Mouse (Mus musculus): ENCODE results near the gene Ccdc43.

The Ccdc43 gene

GRCm38 (mm10) chr11:102663416-102663815, 34.2 kb downstream of the Ccdc43 start, which contains the start of gene Meioc:
Meioc (plus strand) TSS chr11:102663716.
- no peak for DNase-seq

DNA sequence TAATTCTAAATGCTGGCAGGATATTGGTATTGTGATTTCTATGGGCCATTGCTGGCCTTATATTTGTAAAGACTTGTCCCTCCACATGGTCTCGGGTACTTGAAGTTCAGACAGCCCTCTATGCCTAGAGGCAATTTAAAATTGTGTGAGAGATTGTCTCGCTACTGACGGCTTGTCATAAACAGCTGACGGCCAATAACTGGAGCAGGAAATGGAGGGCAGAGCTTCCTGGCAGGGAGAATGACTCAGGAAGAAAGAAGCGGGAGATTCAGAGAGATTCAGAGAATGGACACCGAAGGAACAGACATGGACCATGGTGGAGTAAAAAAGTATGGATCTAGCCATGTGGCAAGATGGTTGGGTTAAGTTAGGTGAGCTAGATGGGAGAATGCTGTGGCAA, 40.7 kb downstream of the Ccdc43 start:
- DNase-seq: no peak

DNA sequence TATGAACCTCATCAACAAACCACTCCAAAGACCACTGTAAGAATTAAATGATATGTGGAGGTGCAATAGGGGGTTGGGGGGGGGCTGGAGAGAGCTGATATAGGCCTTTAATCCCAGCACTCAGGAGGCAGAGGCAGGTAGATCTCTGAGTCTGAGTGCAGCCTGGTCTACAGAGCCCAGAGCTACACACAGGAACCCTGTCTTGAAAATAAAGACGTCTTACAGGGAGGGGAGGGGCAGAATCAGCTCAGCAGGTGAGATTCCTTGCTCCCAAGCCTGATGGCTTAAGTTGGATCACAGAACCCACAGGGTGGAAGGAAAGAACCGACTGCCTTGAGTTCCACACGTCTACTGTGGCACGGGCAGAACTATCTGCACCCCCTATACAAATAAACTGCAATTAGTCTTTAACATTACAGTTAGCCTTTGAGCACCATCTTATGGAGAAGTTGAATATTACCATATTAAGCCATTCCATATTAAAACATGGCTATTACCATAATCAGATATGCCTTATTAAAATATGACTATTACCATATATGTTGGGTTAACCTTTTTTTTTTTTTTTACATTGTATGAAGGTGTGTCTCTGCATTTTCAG, 41.2 kb downstream of the Ccdc43 start:
- no peak for DNase-seq

- no peak for DNase-seq
Observed at GRCm38 (mm10) chr11:102655888-102656287, 41.7 kb downstream of the Ccdc43 start.

- no peak for DNase-seq
Observed at GRCm38 (mm10) chr11:102652844-102653243, 44.7 kb downstream of the Ccdc43 start.

GRCm38 (mm10) chr11:102651381-102651780, 46.2 kb downstream of the Ccdc43 start:
- peak; percentile 57 to 61 for DNase-seq

- no peak for DNase-seq
Observed at GRCm38 (mm10) chr11:102647885-102648284, 49.7 kb downstream of the Ccdc43 start.

DNA sequence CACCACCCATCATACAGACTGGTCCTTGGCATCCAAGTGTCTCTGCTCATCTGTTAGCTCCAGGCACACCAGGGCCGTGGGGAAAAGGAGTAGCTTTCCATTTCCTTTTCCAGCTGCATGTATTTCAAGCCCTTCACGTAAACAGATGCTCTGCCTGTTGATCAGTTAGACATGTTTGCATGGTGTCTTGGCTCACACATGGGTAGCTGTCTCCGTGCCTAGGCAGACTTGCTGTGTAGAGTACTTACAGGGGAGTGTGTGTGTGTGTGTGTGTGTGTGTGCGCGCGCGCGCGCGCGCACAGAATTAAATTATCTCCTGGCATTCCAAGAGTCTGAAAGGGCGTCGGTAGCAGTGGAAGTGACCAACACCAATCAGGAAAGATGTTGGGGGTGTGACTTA, 51.4 kb downstream of the Ccdc43 start:
- DNase-seq: no peak

DNA sequence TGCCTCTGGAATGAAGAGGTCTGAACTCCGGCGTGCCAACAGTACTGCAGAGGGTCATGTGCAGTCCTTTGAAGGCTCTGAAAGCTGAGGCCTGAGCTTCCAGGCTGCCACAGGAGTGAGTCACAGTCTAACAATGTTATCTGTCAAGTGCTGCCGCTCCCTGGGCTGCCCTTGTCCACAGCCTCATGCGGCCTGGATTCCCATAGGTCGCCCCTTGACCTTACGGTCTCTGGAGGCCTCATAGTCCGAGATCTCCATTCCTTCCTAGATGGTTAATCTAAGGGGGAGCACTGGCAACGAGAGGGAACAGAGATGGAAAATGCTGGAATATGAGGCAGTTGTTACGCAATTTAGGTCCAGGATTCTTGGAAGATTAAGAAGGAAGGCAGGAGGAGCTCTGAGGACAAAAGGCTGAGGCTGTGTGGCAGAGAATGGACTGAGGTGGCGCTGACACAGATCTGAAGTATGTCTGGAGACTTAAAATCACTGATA, 53.6 kb downstream of the Ccdc43 start:
- DNase-seq: no peak

DNA sequence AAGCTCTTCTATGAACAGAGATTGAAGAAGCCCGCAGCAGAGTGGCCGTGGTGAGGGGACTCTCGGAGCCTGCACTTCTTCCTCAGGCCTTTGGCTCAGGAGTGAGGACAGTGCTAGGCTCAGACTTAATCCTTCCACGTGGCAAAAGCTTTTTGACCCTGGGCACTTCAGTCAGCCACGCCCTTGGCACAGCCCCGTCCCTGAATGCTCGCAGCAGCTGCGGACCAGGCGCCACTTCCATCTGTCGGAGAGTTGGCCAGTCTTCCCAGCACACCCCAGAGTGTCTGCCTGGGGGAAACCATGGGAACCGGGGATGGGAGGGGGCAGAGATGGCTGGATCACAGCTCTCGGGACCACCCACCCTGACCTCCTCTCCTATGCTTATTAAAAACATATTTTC, 60.7 kb downstream of the Ccdc43 start:
- DNase-seq: no peak

All from B cell, adult 2 months (primary cell).